Mouse (Mus musculus): ENCODE measurements around the gene Galnt18. TPM values are rescaled to one million over a fixed set of nuclear protein-coding genes. Genes with fewer than 3 reads are reported as not detected.

The Galnt18 gene
- polyA plus RNA-seq, 1 experiment from 2014 or later: 2.1 TPM

GRCm38 (mm10) chr7:111616231-111616937, 163.4 kb downstream of the Galnt18 start:
- Histone ChIP-seq H3K4me2 (no peak overlapping the region), H3K4me1 (no peaks in the 10 kb centered on the region), H3K27me3 (replicated peaks) (no peaks in the 10 kb centered on the region; the same call in 1 of the 2 replicates), H3K36me3 (no peaks in the 10 kb centered on the region), H3K9me3 (replicated peaks) (no peaks in the 10 kb centered on the region), H3K9ac (no peak overlapping the region), H3K27ac (no peak overlapping the region), H3K4me3 (no peak overlapping the region)
- ATAC-seq: no peak
- WGBS (ENCODE audit: insufficient replicate concordance): 74% methylated on average over 16 of the region's 16 CpGs

- ATAC-seq: no peak
- Histone ChIP-seq H3K27ac (no peak overlapping the region), H3K4me3 (no peak overlapping the region), H3K4me1 (no peaks in the 10 kb centered on the region), H3K4me2 (no peak overlapping the region), H3K9ac (no peak overlapping the region), H3K9me3 (replicated peaks) (no peaks in the 10 kb centered on the region), H3K27me3 (replicated peaks) (no peaks in the 10 kb centered on the region; the same call in 1 of the 2 replicates), H3K36me3 (no peaks in the 10 kb centered on the region)
- WGBS (ENCODE audit: insufficient replicate concordance): 75% methylated on average over 1 of the region's 1 CpGs
These were observed 165.3 kb downstream of the Galnt18 start for GRCm38 (mm10) chr7:111614471-111614870.

- Histone ChIP-seq H3K36me3 (no peaks in the 10 kb centered on the region), H3K4me3 (no peak overlapping the region), H3K4me2 (no peak overlapping the region), H3K9me3 (replicated peaks) (no peaks in the 10 kb centered on the region), H3K27me3 (replicated peaks) (no peaks in the 10 kb centered on the region), H3K4me1 (peaks cover 9% of the 10 kb centered on the region; the same call in 1 of the 2 replicates), H3K9ac (no peak overlapping the region), H3K27ac (no peak overlapping the region)
- ATAC-seq: no peak
- 69% methylated on average over 2 of the region's 2 CpGs for WGBS (ENCODE audit: insufficient replicate concordance)
These were observed 172.3 kb downstream of the Galnt18 start for GRCm38 (mm10) chr7:111607476-111607875.

- Histone ChIP-seq H3K4me1 (peaks cover 15% of the 10 kb centered on the region; the same call in 1 of the 2 replicates), H3K4me3 (no peak overlapping the region), H3K9me3 (replicated peaks) (no peaks in the 10 kb centered on the region), H3K4me2 (no peak overlapping the region), H3K27ac (no peak overlapping the region), H3K36me3 (no peaks in the 10 kb centered on the region), H3K27me3 (replicated peaks) (no peaks in the 10 kb centered on the region), H3K9ac (no peak overlapping the region)
- WGBS (ENCODE audit: insufficient replicate concordance): 73% methylated on average over 3 of the region's 3 CpGs
- ATAC-seq: no peak
These were observed 173.7 kb downstream of the Galnt18 start for GRCm38 (mm10) chr7:111606091-111606490.

GRCm38 (mm10) chr7:111605663-111606062, 174.1 kb downstream of the Galnt18 start:
- Histone ChIP-seq H3K4me2 (no peak overlapping the region), H3K9me3 (replicated peaks) (no peaks in the 10 kb centered on the region), H3K27me3 (replicated peaks) (no peaks in the 10 kb centered on the region), H3K9ac (no peak overlapping the region), H3K4me3 (no peak overlapping the region), H3K27ac (no peak overlapping the region), H3K4me1 (peaks cover 19% of the 10 kb centered on the region; the same call in 1 of the 2 replicates), H3K36me3 (no peaks in the 10 kb centered on the region)
- ATAC-seq: no peak

- Histone ChIP-seq H3K27me3 (replicated peaks) (no peaks in the 10 kb centered on the region), H3K4me1 (peaks cover 20% of the 10 kb centered on the region; the same call in 1 of the 2 replicates), H3K9me3 (replicated peaks) (no peaks in the 10 kb centered on the region), H3K9ac (no peak overlapping the region), H3K4me3 (no peak overlapping the region), H3K4me2 (no peak overlapping the region), H3K27ac (no peak overlapping the region), H3K36me3 (no peaks in the 10 kb centered on the region)
- WGBS (ENCODE audit: insufficient replicate concordance): 52% methylated on average over 2 of the region's 2 CpGs
- ATAC-seq: no peak
These were observed 175.1 kb downstream of the Galnt18 start for GRCm38 (mm10) chr7:111604578-111605208.

- no peaks in the 10 kb centered on the region for H3K9me3 ChIP-seq (replicated peaks)
- H3K4me2 ChIP-seq: no peak overlapping the region
- H3K4me1 ChIP-seq: peaks cover 20% of the 10 kb centered on the region; the same call in 1 of the 2 replicates
- no peaks in the 10 kb centered on the region for H3K36me3 ChIP-seq
- H3K4me3 ChIP-seq: no peak overlapping the region
- WGBS (ENCODE audit: insufficient replicate concordance): 36% methylated on average over 4 of the region's 4 CpGs
- H3K9ac ChIP-seq: no peak overlapping the region
- ATAC-seq: no peak
- no peaks in the 10 kb centered on the region; the same call in 1 of the 2 replicates for H3K27me3 ChIP-seq (replicated peaks)
- no peak overlapping the region for H3K27ac ChIP-seq
These were observed 176.6 kb downstream of the Galnt18 start for GRCm38 (mm10) chr7:111603186-111603585.

GRCm38 (mm10) chr7:111601339-111602067, 178.3 kb downstream of the Galnt18 start:
- Histone ChIP-seq H3K9me3 (replicated peaks) (no peaks in the 10 kb centered on the region), H3K9ac (no peak overlapping the region), H3K27ac (no peak overlapping the region), H3K4me1 (peaks cover 14% of the 10 kb centered on the region; the same call in 1 of the 2 replicates), H3K27me3 (replicated peaks) (no peaks in the 10 kb centered on the region; the same call in 1 of the 2 replicates), H3K4me3 (no peak overlapping the region), H3K4me2 (no peak overlapping the region), H3K36me3 (no peaks in the 10 kb centered on the region)
- ATAC-seq: no peak
- WGBS (ENCODE audit: insufficient replicate concordance): 31% methylated on average over 4 of the region's 4 CpGs

- Histone ChIP-seq H3K4me2 (no peak overlapping the region), H3K27ac (no peak overlapping the region), H3K4me1 (peaks cover 11% of the 10 kb centered on the region; the same call in 1 of the 2 replicates), H3K36me3 (no peaks in the 10 kb centered on the region), H3K9me3 (replicated peaks) (no peaks in the 10 kb centered on the region), H3K9ac (no peak overlapping the region), H3K27me3 (replicated peaks) (no peaks in the 10 kb centered on the region; the same call in none of the 2 replicates), H3K4me3 (no peak overlapping the region)
- ATAC-seq: no peak
- 62% methylated on average over 6 of the region's 6 CpGs for WGBS (ENCODE audit: insufficient replicate concordance)
These were observed 179.0 kb downstream of the Galnt18 start for GRCm38 (mm10) chr7:111600756-111601155.

GRCm38 (mm10) chr7:111593680-111594079, 186.1 kb downstream of the Galnt18 start:
- Histone ChIP-seq H3K4me2 (no peak overlapping the region), H3K9ac (no peak overlapping the region), H3K9me3 (replicated peaks) (no peaks in the 10 kb centered on the region), H3K27ac (no peak overlapping the region), H3K36me3 (no peaks in the 10 kb centered on the region), H3K4me1 (no peaks in the 10 kb centered on the region), H3K4me3 (no peak overlapping the region), H3K27me3 (replicated peaks) (no peaks in the 10 kb centered on the region; the same call in none of the 2 replicates)
- ATAC-seq: no peak
- 77% methylated on average over 6 of the region's 6 CpGs for WGBS (ENCODE audit: insufficient replicate concordance)

GRCm38 (mm10) chr7:111589506-111590125, 190.2 kb downstream of the Galnt18 start:
- Histone ChIP-seq H3K27me3 (replicated peaks) (no peaks in the 10 kb centered on the region), H3K4me1 (no peaks in the 10 kb centered on the region), H3K9me3 (replicated peaks) (no peaks in the 10 kb centered on the region), H3K36me3 (no peaks in the 10 kb centered on the region), H3K27ac (no peak overlapping the region), H3K4me2 (no peak overlapping the region), H3K4me3 (no peak overlapping the region), H3K9ac (no peak overlapping the region)
- no peak for ATAC-seq
- 54% methylated on average over 5 of the region's 5 CpGs for WGBS (ENCODE audit: insufficient replicate concordance)

Measured in liver, embryonic 12.5 days (tissue).